Mouse (Mus musculus) hindbrain, embryonic 14.5 days (tissue): Measurements from ENCODE around the gene Ablim1. TPM values are rescaled to one million over a fixed set of nuclear protein-coding genes. Genes with fewer than 3 reads are reported as not detected.
A peak's percentile ranks its signal among the peaks of the same experiment; 100 is the strongest.

Experiments
- ATAC-seq: fragments of 200-750 bp; cut with Nextera tagmentation; 2 replicates; pipeline ENCODE4 v1.8.0; 2017; ENCODE audit warnings: moderate number of reproducible peaks, mild to moderate bottlenecking, moderate TSS enrichment, moderate library complexity; ENCODE audit not compliant: low FRiP score
- DNase-seq: peaks from one replicate; pipeline ENCODE4 v3.0.0-alpha.2; 2015; ENCODE audit warnings: low spot score
- H3K27ac ChIP-seq: fragments of 300-500 bp; sonication (generic); 2 replicates; pipeline ENCODE4 v1.5.1; 2014; ENCODE audit warnings: mild to moderate bottlenecking, moderate library complexity
- H3K27me3 ChIP-seq: fragments of 300-500 bp; sonication (generic); 2 replicates; pipeline ENCODE4 v1.6.1; 2014; ENCODE audit warnings: mild to moderate bottlenecking, low read length, mixed read lengths; ENCODE audit not compliant: control insufficient read depth, insufficient read depth
- H3K36me3 ChIP-seq: fragments of 300-500 bp; sonication (generic); replicated peaks from 2 replicates; pipeline ENCODE4 v1.6.1; 2014; ENCODE audit not compliant: control insufficient read depth, insufficient read depth
- H3K4me1 ChIP-seq: fragments of 300-500 bp; sonication (generic); replicated peaks from 2 replicates; pipeline ENCODE4 v1.6.1; 2014; ENCODE audit warnings: antibody characterized with exemption, low read length, mixed read lengths; ENCODE audit not compliant: control insufficient read depth, insufficient read depth
- H3K4me2 ChIP-seq: fragments of 300-500 bp; sonication (generic); replicated peaks from 2 replicates; pipeline ENCODE4 v1.6.1; 2014; ENCODE audit warnings: mild to moderate bottlenecking, moderate library complexity
- H3K4me3 ChIP-seq: fragments of 300-500 bp; sonication (generic); replicated peaks from 2 replicates; pipeline ENCODE4 v1.5.1; 2014; ENCODE audit warnings: mild to moderate bottlenecking, low read length
- H3K9ac ChIP-seq: fragments of 300-500 bp; sonication (generic); 2 replicates; pipeline ENCODE4 v1.6.1; 2014
- H3K9me3 ChIP-seq: fragments of 300-500 bp; sonication (generic); 2 replicates; pipeline ENCODE4 v1.6.1; 2016; ENCODE audit warnings: low read length; ENCODE audit not compliant: control insufficient read depth
- WGBS: fragments of 180-500 bp; shearing (Covaris S2); extraction: QIAGEN DNeasy Blood & Tissue Kit; methylation state at CpG from one replicate; pipeline ENCODE4 v1.1.7; 2014; 5-methylcytosine and 5-hydroxymethylcytosine counted together
- polyA plus RNA-seq: library from polyadenylated mRNA; unstranded; fragments of >200 nt; fragmentation: Nextera tagmentation; extraction: Ambion mirVana; gene quantifications from 2 replicates; pipeline ENCODE4 v1.2.1, GENCODE M21; 2014

Ablim1 gene
- polyA plus RNA-seq, 1 experiment from 2014 or later = 56.6 TPM

DNA sequence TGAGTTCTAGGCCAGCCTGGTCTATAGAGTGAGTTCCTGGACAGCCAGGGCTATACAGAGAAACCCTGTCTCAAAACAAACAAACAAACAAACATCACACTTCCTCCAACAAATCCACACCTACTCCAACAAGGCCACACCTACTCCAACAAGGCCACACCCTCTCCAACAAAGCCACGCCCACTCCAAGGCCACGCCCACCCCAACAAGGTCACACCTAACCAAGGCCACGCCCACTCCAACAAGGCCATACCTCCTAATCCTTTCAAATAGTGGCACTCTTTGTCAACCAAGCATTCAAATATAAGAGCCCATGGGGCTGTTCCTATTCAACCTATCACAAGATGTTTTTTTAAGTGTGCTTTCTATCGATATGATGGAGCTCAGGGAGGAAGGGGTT is 288.2 kb downstream of the Ablim1 start:
- Histone ChIP-seq H3K27ac (no peak overlapping the region), H3K4me3 (no peak overlapping the region), H3K4me1 (no peaks in the 10 kb centered on the region), H3K36me3 (no peaks in the 10 kb centered on the region), H3K27me3 (no peaks in the 10 kb centered on the region), H3K9ac (no peak overlapping the region), H3K4me2 (no peak overlapping the region), H3K9me3 (no peaks in the 10 kb centered on the region)
- WGBS = 79% methylated on average over 4 of the region's 4 CpGs
- no peak for ATAC-seq
- no peak for DNase-seq

DNA sequence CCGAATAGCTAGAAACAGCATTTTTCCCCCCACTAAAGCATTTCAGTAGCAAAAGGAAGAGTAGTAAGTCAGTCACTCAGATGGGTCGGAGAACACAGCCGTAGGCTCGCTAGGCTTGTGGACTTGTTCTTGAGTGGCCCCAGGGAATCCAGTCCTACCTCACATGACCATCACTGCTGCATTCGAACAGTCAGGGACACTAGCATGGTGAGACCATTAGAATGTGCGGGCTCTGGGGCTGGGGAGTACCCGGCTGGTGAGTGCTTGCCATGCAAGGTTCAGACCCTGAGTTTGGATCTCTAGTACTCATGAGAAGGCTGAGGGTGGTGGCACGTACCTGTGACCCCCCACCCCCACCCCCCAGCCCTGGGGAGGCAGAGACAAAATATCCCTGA is 296.9 kb downstream of the Ablim1 start:
- no peak for DNase-seq
- no peaks in the 10 kb centered on the region for H3K36me3 ChIP-seq
- H3K27ac ChIP-seq = no peak overlapping the region
- H3K9ac ChIP-seq = no peak overlapping the region
- no peaks in the 10 kb centered on the region for H3K9me3 ChIP-seq
- H3K4me2 ChIP-seq = no peak overlapping the region
- no peaks in the 10 kb centered on the region for H3K27me3 ChIP-seq
- ATAC-seq = no peak
- 81% methylated on average over 8 of the region's 8 CpGs for WGBS
- H3K4me3 ChIP-seq = no peak overlapping the region
- H3K4me1 ChIP-seq = no peaks in the 10 kb centered on the region; the same call in 1 of the 2 replicates

DNA sequence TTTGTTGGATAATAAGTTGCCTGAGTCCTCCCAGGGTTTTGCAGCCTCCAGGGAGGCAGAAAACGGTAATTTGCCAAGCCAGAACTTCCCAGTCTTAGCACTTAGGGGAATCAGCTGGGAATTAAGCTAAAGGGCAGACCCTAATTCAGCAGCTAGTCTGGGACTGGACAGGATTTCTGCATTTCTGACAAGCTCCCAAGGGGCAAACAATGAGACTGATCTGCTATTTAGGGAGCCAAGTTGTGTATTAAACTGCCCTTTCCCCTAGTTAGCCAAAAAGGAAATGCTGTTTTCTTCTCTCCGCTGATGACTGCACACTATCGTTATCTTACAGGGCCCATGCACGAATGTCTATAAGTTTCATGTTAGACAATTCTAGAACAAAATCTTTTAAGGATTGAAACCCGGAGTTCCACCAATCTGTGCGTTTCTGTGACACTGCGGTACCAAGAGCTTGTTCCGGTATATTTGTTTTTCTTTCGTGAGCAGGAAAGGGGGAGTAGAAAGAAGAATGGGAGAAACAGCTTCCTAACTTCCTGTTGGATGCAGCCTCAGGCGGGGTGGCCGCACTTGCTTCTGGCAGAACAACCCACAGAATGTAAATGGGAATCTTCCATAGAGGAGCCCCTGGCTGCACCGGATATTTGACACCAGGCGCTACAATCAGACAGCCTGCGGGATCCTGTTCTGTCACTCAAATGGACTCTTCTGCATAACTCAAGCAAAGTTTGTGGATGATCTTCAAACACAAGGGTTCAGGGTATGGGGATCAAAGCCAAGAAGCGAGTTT is 297.5 kb downstream of the Ablim1 start:
- DNase-seq (no peak), ATAC-seq (no peak)
- 47% methylated on average over 15 of the region's 15 CpGs for WGBS

DNA sequence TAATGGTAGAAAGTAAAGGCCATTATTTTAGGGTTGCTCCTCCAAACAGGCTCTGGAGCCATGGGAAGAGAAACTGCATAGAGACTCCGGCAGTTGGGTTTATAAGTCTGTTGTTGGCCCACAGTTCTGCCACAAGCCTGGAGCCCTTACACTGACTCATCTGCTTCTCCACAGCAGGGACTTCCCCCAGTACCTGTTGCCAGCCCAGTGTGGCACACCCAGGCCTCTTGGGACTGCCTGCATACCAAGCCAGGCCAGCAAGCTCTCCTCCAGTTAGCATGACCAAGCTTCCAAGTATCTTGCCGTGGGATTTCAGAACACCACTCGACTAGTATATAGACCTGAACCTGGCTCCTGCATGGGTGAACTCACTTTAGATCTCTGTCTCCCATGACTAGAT is 299.9 kb downstream of the Ablim1 start:
- H3K27me3 ChIP-seq = no peaks in the 10 kb centered on the region
- DNase-seq (no peak), ATAC-seq (no peak)
- no peaks in the 10 kb centered on the region for H3K9me3 ChIP-seq
- H3K27ac ChIP-seq = no peak overlapping the region
- no peak overlapping the region for H3K4me2 ChIP-seq
- H3K4me3 ChIP-seq = no peak overlapping the region
- H3K4me1 ChIP-seq = no peaks in the 10 kb centered on the region; the same call in 1 of the 2 replicates
- no peaks in the 10 kb centered on the region for H3K36me3 ChIP-seq
- WGBS = 96% methylated on average over 3 of the region's 3 CpGs
- H3K9ac ChIP-seq = no peak overlapping the region

More for the DNA sequence above, 297.5 kb downstream of the Ablim1 start:
- H3K4me3 ChIP-seq = no peak overlapping the region
- no peak overlapping the region for H3K4me2 ChIP-seq
- no peaks in the 10 kb centered on the region for H3K9me3 ChIP-seq
- no peaks in the 10 kb centered on the region for H3K27me3 ChIP-seq
- H3K9ac ChIP-seq = no peak overlapping the region
- H3K4me1 ChIP-seq = no peaks in the 10 kb centered on the region; the same call in 1 of the 2 replicates
- H3K36me3 ChIP-seq = no peaks in the 10 kb centered on the region
- 0 out of 2 replicates have a peak overlapping the region, but pooled peaks have one; percentile 7 for H3K27ac ChIP-seq

DNA sequence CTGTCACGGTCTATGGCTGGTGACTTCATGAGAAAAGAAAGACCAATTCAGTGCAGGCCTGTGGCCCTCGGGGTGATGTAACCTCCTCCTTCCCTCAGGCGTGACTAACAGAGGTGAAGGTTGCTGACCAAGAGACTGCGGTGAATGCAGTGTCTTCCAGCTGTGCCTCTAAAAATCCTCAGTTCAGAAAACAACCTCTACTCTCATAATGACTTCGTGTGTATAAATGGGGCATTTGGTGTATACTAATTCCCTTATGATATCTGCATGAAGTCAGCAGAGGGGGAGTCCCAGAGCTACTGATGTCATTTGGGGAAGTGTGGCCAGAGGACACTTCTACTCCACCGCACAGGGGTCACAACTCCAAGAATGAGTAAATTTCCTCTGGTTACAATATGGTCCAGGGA is 301.4 kb downstream of the Ablim1 start:
- no peak overlapping the region for H3K9ac ChIP-seq
- H3K9me3 ChIP-seq = no peaks in the 10 kb centered on the region
- H3K36me3 ChIP-seq = no peaks in the 10 kb centered on the region
- H3K4me2 ChIP-seq = no peak overlapping the region
- H3K4me1 ChIP-seq = peaks cover under 1% of the 10 kb centered on the region; the same call in 1 of the 2 replicates
- DNase-seq (no peak), ATAC-seq (no peak)
- no peak overlapping the region for H3K4me3 ChIP-seq
- peaks cover 5% of the 10 kb centered on the region; the same call in 1 of the 2 replicates for H3K27me3 ChIP-seq
- no peak overlapping the region for H3K27ac ChIP-seq
- WGBS = 35% methylated on average over 6 of the region's 6 CpGs

DNA sequence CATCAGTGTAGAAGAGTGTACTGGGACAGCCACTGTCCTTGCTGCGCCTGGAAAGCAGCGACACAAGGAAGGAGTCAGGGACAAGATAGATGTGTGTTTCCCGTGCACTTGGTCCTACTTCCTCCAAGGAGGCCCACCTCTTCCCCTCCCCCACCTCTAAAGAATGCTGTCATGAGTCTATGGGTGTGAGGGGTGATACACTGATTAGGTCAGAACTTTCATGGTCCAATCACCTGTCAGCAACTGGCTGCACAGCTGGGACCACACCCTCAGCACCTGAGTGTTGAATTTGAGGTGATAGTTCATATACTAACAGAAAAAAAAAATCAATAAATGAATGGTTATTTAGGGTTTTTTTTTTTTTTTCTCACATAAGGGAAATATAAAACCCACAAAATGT is 302.7 kb downstream of the Ablim1 start:
- Histone ChIP-seq H3K9me3 (no peaks in the 10 kb centered on the region), H3K4me1 (peaks cover 7% of the 10 kb centered on the region), H3K9ac (no peak overlapping the region), H3K27me3 (peaks cover 17% of the 10 kb centered on the region), H3K4me3 (no peak overlapping the region), H3K27ac (no peak overlapping the region), H3K36me3 (no peaks in the 10 kb centered on the region), H3K4me2 (no peak overlapping the region)
- DNase-seq (no peak), ATAC-seq (no peak)
- 70% methylated on average over 3 of the region's 3 CpGs for WGBS

DNA sequence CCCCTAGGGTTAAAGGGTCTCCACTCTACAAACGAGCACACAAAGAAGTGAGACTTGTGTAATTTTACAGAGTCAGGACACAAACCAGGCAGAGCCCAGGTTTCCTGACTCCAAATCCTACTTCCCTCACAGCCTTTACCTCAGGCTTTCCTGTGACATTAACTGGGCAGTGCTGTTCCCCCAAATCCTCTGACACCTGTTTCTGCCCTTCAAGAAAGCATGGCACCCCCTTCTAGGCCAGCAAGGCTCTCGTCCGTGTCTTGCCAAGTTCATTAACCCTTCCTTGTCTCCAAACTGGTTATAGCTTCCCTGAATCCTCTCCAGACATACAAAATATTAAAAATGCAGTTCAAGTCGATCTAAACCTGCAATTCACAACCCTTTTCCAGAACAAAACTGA is 304.7 kb downstream of the Ablim1 start:
- DNase-seq = no peak
- H3K27ac ChIP-seq = no peak overlapping the region
- H3K36me3 ChIP-seq = no peaks in the 10 kb centered on the region
- H3K27me3 ChIP-seq = peaks cover 30% of the 10 kb centered on the region
- no peak overlapping the region for H3K9ac ChIP-seq
- no peaks in the 10 kb centered on the region for H3K9me3 ChIP-seq
- H3K4me3 ChIP-seq = no peak overlapping the region
- no peak overlapping the region for H3K4me2 ChIP-seq
- peaks cover 7% of the 10 kb centered on the region for H3K4me1 ChIP-seq
- WGBS = 28% methylated on average over 4 of the region's 4 CpGs
- no peak for ATAC-seq

DNA sequence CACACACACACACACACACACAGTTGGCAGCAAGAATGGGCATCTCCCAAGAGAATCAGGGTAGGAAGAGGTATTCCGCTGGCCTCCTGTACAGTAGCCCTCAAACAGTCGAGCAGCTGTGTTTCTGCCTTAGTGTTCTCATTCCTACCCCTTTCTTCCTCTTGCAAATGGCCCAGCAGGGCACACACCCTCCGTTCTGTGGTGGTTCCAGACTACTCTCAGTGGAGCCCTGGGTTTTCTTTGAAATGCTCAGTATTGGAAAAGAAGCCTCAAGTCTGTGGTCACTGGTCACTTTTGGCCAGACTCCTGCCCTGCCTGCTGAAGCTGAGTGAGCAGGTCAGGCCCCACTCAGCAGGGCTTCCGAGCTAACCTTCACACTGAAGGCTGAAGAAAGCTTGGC is 305.1 kb downstream of the Ablim1 start:
- 19% methylated on average over 4 of the region's 4 CpGs for WGBS
- Histone ChIP-seq H3K9ac (no peak overlapping the region), H3K36me3 (no peaks in the 10 kb centered on the region), H3K9me3 (no peaks in the 10 kb centered on the region), H3K4me1 (peaks cover 7% of the 10 kb centered on the region), H3K27ac (no peak overlapping the region), H3K4me3 (no peak overlapping the region), H3K27me3 (peaks cover 30% of the 10 kb centered on the region), H3K4me2 (no peak overlapping the region)
- DNase-seq (no peak), ATAC-seq (no peak)

DNA sequence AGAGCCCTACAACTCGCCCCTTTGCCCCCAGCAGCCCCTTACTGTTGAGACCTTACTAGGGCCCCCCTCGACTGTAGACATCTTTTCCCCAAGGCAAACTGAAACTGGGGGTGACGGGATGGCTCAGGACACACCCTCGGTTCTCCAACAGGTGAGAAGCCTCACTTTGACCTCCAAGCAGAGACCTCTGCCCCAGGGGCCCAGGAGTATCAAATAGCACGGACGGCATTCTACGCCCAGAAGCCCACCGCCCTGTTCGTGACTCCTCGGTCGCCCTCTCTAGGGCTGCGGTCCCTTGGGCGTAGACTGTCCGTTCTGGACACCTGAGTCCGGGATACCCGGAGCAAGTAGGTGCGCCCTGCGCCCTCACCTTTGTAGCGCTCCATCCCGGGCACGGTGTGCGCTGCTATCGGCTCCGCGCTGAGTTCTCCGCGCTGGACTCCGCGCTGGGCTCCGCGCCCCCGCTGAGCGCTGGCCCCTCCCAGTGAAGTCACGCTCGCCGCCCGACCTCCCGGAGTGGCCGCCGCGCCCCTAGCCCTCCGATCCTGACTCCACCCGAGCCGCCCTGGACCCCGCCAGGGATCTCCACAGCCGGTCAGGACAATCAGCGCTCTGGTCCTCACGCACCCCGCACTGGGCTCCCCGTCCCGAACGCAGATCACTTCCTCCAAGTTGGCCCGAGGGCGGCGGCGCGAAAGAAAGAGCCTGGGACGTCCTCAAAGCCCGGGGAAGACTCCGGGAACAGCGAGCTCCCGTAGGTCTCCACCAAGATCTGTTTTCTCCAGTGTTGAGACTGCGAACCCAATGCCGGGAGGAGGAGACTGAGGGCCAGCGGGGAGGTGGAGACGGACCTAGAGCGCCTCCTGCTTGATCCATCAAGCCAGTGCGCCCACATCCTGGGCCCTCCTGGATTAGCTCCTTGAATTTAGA is 306.7 kb downstream of the Ablim1 start, which contains the start of gene Afap1l2:
Afap1l2 (minus strand) TSS at position 448 of the 930 bp plus-strand sequence.
- DNase-seq (no peak), ATAC-seq (peak; percentile 55)
- Histone ChIP-seq H3K27me3 (peaks cover 30% of the 10 kb centered on the region), H3K36me3 (no peaks in the 10 kb centered on the region), H3K4me1 (peaks cover 7% of the 10 kb centered on the region), H3K27ac (no peak within 1 kb of the TSS; the same call in 1 of the 2 replicates), H3K4me2 (peak within 1 kb of the TSS; percentile 89), H3K9ac (peak within 1 kb of the TSS; percentile 52), H3K9me3 (no peaks in the 10 kb centered on the region), H3K4me3 (peak within 1 kb of the TSS; percentile 41)
- 1% methylated on average over 67 of the region's 68 CpGs for WGBS
